Mouse (Mus musculus) forebrain, postnatal 0 days (tissue): ENCODE data around the gene Itpr1. TPM values are rescaled to one million over a fixed set of nuclear protein-coding genes. Genes with fewer than 3 reads are reported as not detected.

ENCODE experiments used
- ATAC-seq: fragments of 200-750 bp; cut with Nextera tagmentation; 2 replicates; pipeline ENCODE4 v1.8.0; 2017; ENCODE audit warnings: mild to moderate bottlenecking, moderate library complexity
- DNase-seq: peaks from one replicate; pipeline ENCODE4 v3.0.0-alpha.2; 2015
- H3K27ac ChIP-seq: fragments of 300-500 bp; sonication (generic); 2 replicates; pipeline ENCODE4 v1.5.1; 2014; ENCODE audit warnings: low read depth, mild to moderate bottlenecking, antibody characterized with exemption, low read length, moderate library complexity, mixed read lengths
- H3K27me3 ChIP-seq: fragments of 300-500 bp; sonication (generic); 2 replicates; pipeline ENCODE4 v1.6.1; 2014; ENCODE audit warnings: mild to moderate bottlenecking, low read length, mixed read lengths; ENCODE audit not compliant: insufficient read depth
- H3K36me3 ChIP-seq: fragments of 300-500 bp; sonication (generic); 2 replicates; pipeline ENCODE4 v1.6.1; 2014; ENCODE audit warnings: mild to moderate bottlenecking, moderate library complexity; ENCODE audit not compliant: insufficient read depth
- H3K4me1 ChIP-seq: fragments of 300-500 bp; sonication (generic); 2 replicates; pipeline ENCODE4 v1.6.1; 2014; ENCODE audit warnings: antibody characterized with exemption; ENCODE audit not compliant: insufficient read depth
- H3K4me2 ChIP-seq: fragments of 300-500 bp; sonication (generic); 2 replicates; pipeline ENCODE4 v1.6.1; 2014; ENCODE audit warnings: low read depth, mild to moderate bottlenecking, moderate library complexity
- H3K4me3 ChIP-seq: fragments of 300-500 bp; sonication (generic); 2 replicates; pipeline ENCODE4 v1.5.1; 2014; ENCODE audit warnings: low read depth, low read length, mixed read lengths
- H3K9ac ChIP-seq: fragments of 300-500 bp; sonication (generic); 2 replicates; pipeline ENCODE4 v1.6.1; 2014; ENCODE audit warnings: mild to moderate bottlenecking
- H3K9me3 ChIP-seq: fragments of 300-500 bp; sonication (generic); 2 replicates; pipeline ENCODE4 v1.6.1; 2016; ENCODE audit warnings: low read length
- CTCF ChIP-seq: sonication (generic); IDR thresholded peaks from 2 replicates; pipeline ENCODE4 v1.5.1; 2016; ENCODE audit warnings: antibody characterized with exemption, control low read depth, low read depth
- WGBS: fragments of 180-500 bp; shearing (Covaris S2); extraction: QIAGEN DNeasy Blood & Tissue Kit; methylation state at CpG from one replicate; pipeline ENCODE4 v1.1.7; 2014; 5-methylcytosine and 5-hydroxymethylcytosine counted together
- polyA plus RNA-seq: library from polyadenylated mRNA; unstranded; fragments of >200 nt; fragmentation: Nextera tagmentation; extraction: Ambion mirVana; gene quantifications from 2 replicates; pipeline ENCODE4 v1.2.1, GENCODE M21; 2015
- total RNA-seq: library from RNA; depleted of rRNA; stranded (reverse); fragments of >200 nt; gene quantifications from 2 replicates; pipeline ENCODE4 v1.2.3, GENCODE M21; 2014

Gene Itpr1
- total and polyA plus RNA-seq, 2 experiments from 2014 or later = 5.5 to 39.6 TPM

DNA sequence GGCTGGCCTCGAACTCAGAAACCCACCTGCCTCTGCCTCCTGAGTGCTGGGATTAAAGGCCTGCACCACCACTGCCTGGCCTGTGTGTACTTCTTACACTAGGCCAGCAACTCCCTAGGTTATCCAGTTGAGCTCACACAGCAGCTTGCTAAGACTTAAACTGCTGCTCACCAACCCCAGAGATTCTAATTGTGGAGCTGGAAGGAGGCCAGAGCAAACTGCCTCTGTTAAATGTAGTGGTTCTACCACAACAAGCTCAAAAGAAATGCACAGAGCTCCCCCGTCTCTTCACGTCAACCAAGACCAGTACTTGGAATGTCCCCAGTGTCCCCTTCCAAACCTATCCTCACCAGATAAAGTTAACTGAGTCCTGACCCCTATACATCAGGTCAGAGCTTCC lies 38.7 kb upstream of the Itpr1 start:
- no peak for ATAC-seq
- peaks cover 21% of the 10 kb centered on the region for H3K36me3 ChIP-seq
- no peaks in the 10 kb centered on the region for H3K9me3 ChIP-seq
- H3K27ac ChIP-seq = no peak overlapping the region
- no peaks in the 10 kb centered on the region for H3K4me1 ChIP-seq
- WGBS = 91% methylated on average over 3 of the region's 3 CpGs
- no peak overlapping the region for H3K9ac ChIP-seq
- DNase-seq = no peak
- no peaks in the 10 kb centered on the region for H3K27me3 ChIP-seq
- H3K4me2 ChIP-seq = no peak overlapping the region
- H3K4me3 ChIP-seq = no peak overlapping the region
- TF ChIP-seq CTCF = no peak

DNA sequence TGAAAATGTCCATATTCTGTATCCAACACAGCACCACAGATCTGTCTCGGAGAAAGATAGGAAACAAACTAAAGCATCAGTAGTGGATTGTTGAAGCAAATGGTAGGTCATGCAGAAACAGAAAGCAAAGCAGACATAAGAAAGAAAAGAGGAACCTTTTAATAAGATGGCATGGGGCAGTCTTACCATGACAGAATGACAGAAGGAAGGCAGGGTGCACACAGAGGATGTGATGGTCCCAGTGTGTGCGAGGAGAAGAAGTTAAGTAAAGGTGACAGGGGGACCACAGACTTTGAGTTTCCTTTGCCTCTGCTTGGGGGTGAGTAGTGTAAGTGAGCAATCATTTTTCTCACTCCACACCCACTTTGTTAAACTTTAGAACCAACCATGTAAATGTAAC lies 33.8 kb upstream of the Itpr1 start:
- H3K9me3 ChIP-seq = no peaks in the 10 kb centered on the region
- no peaks in the 10 kb centered on the region for H3K27me3 ChIP-seq
- H3K4me2 ChIP-seq = no peak overlapping the region
- H3K27ac ChIP-seq = no peak overlapping the region
- 94% methylated on average over 2 of the region's 2 CpGs for WGBS
- no peak overlapping the region for H3K9ac ChIP-seq
- H3K4me1 ChIP-seq = no peaks in the 10 kb centered on the region
- no peak for TF ChIP-seq CTCF
- H3K36me3 ChIP-seq = peaks cover 5% of the 10 kb centered on the region; the same call in 1 of the 2 replicates
- DNase-seq (no peak), ATAC-seq (no peak)
- H3K4me3 ChIP-seq = no peak overlapping the region

DNA sequence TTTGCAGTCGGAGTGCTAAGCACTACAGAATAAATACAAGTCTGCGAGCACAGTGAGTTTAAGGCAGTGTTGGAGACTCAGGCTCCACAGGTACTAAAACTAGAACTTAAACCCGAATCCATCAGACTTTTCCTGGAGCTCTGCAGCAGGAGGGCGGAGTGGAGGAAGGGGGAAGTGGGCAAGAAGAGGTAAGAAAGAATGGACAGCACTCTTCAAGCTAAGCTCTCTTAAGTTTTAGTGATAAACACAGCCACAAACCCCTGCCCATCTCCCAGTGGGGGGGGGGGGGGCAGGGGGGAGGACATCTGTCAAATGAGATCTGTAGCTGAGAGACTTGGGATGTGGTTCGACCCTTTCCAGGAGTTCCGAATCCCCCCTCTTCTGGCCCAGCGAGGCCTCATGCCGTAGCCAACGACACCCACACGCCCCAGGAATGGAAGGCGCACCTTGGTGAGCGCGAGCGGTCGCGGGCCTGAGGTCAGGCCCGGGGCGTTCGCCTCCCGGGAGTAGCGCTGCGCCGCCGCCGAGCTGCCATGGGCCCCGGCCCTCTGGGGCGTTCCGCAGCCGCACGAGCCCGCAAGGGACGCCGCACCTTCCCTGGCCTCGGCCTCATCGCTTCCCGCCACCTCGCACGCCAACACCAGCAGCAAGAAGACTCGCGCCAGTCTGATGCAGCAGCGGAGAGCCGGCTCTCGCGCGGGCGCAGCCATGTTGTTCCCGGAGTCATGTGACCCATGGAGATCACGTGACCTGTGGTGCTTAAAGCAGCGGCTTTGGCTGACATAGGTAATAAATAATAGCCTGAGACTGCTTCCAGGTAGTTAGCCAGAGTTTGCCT lies 27.8 kb upstream of the Itpr1 start, which contains the start of gene Sumf1:
TSS of gene Sumf1 (minus strand) at position 736 of the 838 bp plus-strand sequence.
- Histone ChIP-seq H3K9ac (peak within 1 kb of the TSS; percentile 68), H3K4me1 (0 out of 2 replicates have a peak, but pooled peaks cover 2% of the 10 kb centered on the region), H3K27ac (0 out of 2 replicates have a peak within 1 kb of the TSS, but pooled peaks have one; percentile 21), H3K27me3 (no peaks in the 10 kb centered on the region), H3K36me3 (no peaks in the 10 kb centered on the region), H3K4me3 (peak within 1 kb of the TSS; percentile 73), H3K9me3 (no peaks in the 10 kb centered on the region), H3K4me2 (peak within 1 kb of the TSS; percentile 91)
- DNase-seq = peak; percentile 94
- WGBS = 8% methylated on average over 49 of the region's 49 CpGs
- peak; percentile 98 for ATAC-seq
- TF ChIP-seq CTCF = no peak

DNA sequence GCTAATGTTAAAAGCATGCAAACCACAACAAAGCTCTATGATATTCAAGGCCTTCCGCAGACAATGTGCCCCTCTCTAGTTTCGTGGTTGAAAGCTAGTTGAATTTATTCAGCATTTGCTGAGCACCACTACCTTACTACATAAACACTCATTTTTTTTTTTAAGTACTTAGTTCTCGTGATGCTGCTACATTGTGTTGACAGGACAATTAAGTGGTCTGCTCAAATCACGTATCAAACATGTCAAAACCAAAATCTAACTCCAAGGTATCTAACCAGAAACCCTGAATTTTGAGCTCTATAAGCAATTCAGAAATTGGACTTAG lies 27.2 kb upstream of the Itpr1 start:
- H3K27me3 ChIP-seq = no peaks in the 10 kb centered on the region
- 0 out of 2 replicates have a peak overlapping the region, but pooled peaks have one; percentile 21 for H3K27ac ChIP-seq
- TF ChIP-seq CTCF = no peak
- 0 out of 2 replicates have a peak, but pooled peaks cover 2% of the 10 kb centered on the region for H3K4me1 ChIP-seq
- H3K36me3 ChIP-seq = no peaks in the 10 kb centered on the region
- H3K4me2 ChIP-seq = peak overlapping the region; percentile 91
- no peak for DNase-seq
- ATAC-seq = no peak; the same call in 1 of the 2 replicates
- peak overlapping the region; percentile 68 for H3K9ac ChIP-seq
- H3K4me3 ChIP-seq = peak overlapping the region; percentile 73
- WGBS = 18% methylated on average over 4 of the region's 4 CpGs
- no peaks in the 10 kb centered on the region for H3K9me3 ChIP-seq

DNA sequence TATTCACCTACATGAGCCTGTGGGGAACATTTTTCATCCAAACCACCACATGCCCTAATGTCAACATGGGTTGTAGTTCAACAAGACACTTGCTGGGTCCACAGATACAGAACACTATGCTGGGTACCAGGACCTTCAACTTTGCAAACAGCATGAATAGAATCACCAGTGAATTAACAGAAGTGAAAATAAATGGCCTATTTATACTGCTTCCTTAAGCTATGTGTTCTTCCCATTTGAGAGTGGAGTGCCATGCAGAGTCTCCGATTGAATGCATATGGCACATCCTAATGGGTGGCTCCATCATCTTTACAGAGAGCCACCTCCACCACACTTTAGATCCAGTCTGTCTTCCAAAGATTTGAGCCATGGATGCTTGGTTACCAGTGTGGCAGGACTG lies 22.2 kb upstream of the Itpr1 start:
- Histone ChIP-seq H3K36me3 (no peaks in the 10 kb centered on the region), H3K9me3 (no peaks in the 10 kb centered on the region), H3K4me1 (no peaks in the 10 kb centered on the region), H3K27me3 (no peaks in the 10 kb centered on the region), H3K4me2 (no peak overlapping the region), H3K9ac (no peak overlapping the region), H3K27ac (no peak overlapping the region), H3K4me3 (no peak overlapping the region)
- WGBS = 89% methylated on average over 1 of the region's 1 CpGs
- TF ChIP-seq CTCF = no peak
- no peak for ATAC-seq
- DNase-seq = no peak

DNA sequence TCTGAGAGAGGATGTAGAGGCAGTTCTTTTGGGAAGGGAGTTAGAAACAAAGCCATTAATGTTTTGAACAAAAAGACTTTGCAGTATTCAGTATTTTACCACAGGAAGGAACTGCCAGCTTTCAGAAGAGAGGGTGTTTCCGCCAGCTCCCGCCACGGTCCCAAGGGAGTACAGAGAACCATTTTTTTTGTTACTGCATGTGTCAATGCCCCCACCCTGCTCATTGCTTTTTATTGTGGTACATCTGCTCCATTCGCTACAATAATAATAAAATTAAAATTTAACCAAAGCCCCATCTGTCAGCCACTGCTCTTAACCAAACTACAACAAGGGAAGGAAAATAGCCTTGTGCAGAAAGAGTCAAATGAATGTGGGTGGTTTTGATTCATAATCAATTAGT lies 20.3 kb upstream of the Itpr1 start:
- no peak for ATAC-seq
- no peak for TF ChIP-seq CTCF
- Histone ChIP-seq H3K4me1 (no peaks in the 10 kb centered on the region), H3K4me3 (no peak overlapping the region), H3K27ac (no peak overlapping the region), H3K27me3 (no peaks in the 10 kb centered on the region), H3K36me3 (no peaks in the 10 kb centered on the region), H3K9me3 (no peaks in the 10 kb centered on the region), H3K4me2 (no peak overlapping the region), H3K9ac (no peak overlapping the region)
- DNase-seq = no peak
- WGBS = 62% methylated on average over 4 of the region's 4 CpGs

DNA sequence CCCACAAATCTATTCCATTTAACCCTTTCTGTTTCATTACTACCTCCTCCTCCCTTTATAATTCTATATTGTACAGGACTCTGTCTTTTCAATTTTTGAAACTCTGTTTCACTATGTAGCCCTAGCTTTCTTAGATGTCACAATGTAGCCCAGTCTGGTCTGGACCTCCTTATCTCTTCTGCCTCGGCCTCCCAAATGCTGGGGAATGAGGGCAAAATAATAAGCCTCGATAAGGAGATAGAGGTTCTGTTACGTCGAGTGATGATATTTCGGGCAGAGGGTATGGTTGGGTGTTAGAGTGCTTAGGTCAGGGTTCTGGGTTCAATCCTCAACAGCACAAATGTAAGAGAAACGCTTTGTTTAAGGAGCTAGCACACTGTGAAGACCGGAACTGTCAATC lies 16.2 kb upstream of the Itpr1 start:
- Histone ChIP-seq H3K27ac (no peak overlapping the region), H3K9ac (no peak overlapping the region), H3K36me3 (no peaks in the 10 kb centered on the region), H3K4me3 (no peak overlapping the region), H3K4me2 (no peak overlapping the region), H3K4me1 (no peaks in the 10 kb centered on the region), H3K9me3 (no peaks in the 10 kb centered on the region), H3K27me3 (no peaks in the 10 kb centered on the region)
- WGBS = 85% methylated on average over 7 of the region's 7 CpGs
- DNase-seq (no peak), ATAC-seq (no peak)
- TF ChIP-seq CTCF = no peak
